Mouse (Mus musculus) embryo, embryonic 10 days (tissue): ENCODE measurements around the gene Fbxl8.
"Not testable (repeated sequence)": the region's sequence is repeated elsewhere in the genome, so short reads cannot be mapped to it uniquely, and the experiment has no call there.

Source experiments
- DNase-seq: peaks from one replicate; pipeline ENCODE4 v3.0.0-alpha.2; 2015; ENCODE audit warnings: low spot score

The Fbxl8 gene

GRCm38 (mm10) chr8:105282239-105282638, 17.8 kb downstream of the Fbxl8 start:
- no peak for DNase-seq

GRCm38 (mm10) chr8:105283074-105283473, 18.6 kb downstream of the Fbxl8 start:
- DNase-seq, result peak; percentile 85

- DNase-seq, result no peak
Measured at GRCm38 (mm10) chr8:105285514-105285913, 21.1 kb downstream of the Fbxl8 start.

GRCm38 (mm10) chr8:105286907-105287306, 22.5 kb downstream of the Fbxl8 start:
- no peak for DNase-seq

GRCm38 (mm10) chr8:105288231-105288630, 23.8 kb downstream of the Fbxl8 start:
- DNase-seq, result no peak

GRCm38 (mm10) chr8:105288958-105289732, 24.7 kb downstream of the Fbxl8 start:
- DNase-seq, result peak; percentile 97

- DNase-seq, result peak; percentile 76
Measured at GRCm38 (mm10) chr8:105289805-105290460, 25.5 kb downstream of the Fbxl8 start, which contains the start of gene 4931428F04Rik. Gene 4931428F04Rik, minus strand, starts transcription at chr8:105289864.

- DNase-seq, result peak; percentile 97
Measured at GRCm38 (mm10) chr8:105290554-105291314, 26.3 kb downstream of the Fbxl8 start.

GRCm38 (mm10) chr8:105291364-105291763, 26.9 kb downstream of the Fbxl8 start:
- not testable (repeated sequence) for DNase-seq

GRCm38 (mm10) chr8:105291802-105292201, 27.4 kb downstream of the Fbxl8 start:
- not testable (repeated sequence) for DNase-seq

GRCm38 (mm10) chr8:105292471-105292870, 28.0 kb downstream of the Fbxl8 start:
- DNase-seq, result no peak

GRCm38 (mm10) chr8:105293405-105293804, 29.0 kb downstream of the Fbxl8 start:
- DNase-seq, result no peak

GRCm38 (mm10) chr8:105294776-105295175, 30.3 kb downstream of the Fbxl8 start:
- no peak for DNase-seq

GRCm38 (mm10) chr8:105295256-105295655, 30.8 kb downstream of the Fbxl8 start:
- no peak for DNase-seq

- DNase-seq, result no peak
Measured at GRCm38 (mm10) chr8:105295895-105296573, 31.6 kb downstream of the Fbxl8 start, which contains the start of gene Exoc3l. Gene Exoc3l, minus strand, starts transcription at chr8:105296101.

GRCm38 (mm10) chr8:105297511-105298192, 33.2 kb downstream of the Fbxl8 start, which contains the start of gene E2f4:
Gene E2f4, plus strand, starts transcription at chr8:105297663.
- DNase-seq, result peak; percentile 98

GRCm38 (mm10) chr8:105298351-105299252, 34.2 kb downstream of the Fbxl8 start:
- no peak for DNase-seq

- no peak for DNase-seq
Measured at GRCm38 (mm10) chr8:105299962-105300361, 35.5 kb downstream of the Fbxl8 start.

- no peak for DNase-seq
Measured at GRCm38 (mm10) chr8:105303396-105303795, 38.9 kb downstream of the Fbxl8 start.

- DNase-seq, result no peak
Measured at GRCm38 (mm10) chr8:105303874-105304273, 39.4 kb downstream of the Fbxl8 start.
